Mouse (Mus musculus) cerebellum, adult 2 months (tissue): ENCODE results near the gene Chmp1a.
A peak's percentile ranks its signal among the peaks of the same experiment; 100 is the strongest.

Experiments
- CTCF ChIP-seq: fragments of 200-500 bp; IDR thresholded peaks from 2 replicates; pipeline ENCODE4 v1.5.1; 2011; ENCODE audit warnings: low read depth, mild to moderate bottlenecking, control low read depth, low read length, moderate library complexity, borderline replicate concordance; ENCODE audit not compliant: insufficient read depth
- POLR2A ChIP-seq: fragments of 200-500 bp; IDR thresholded peaks from 2 replicates; pipeline ENCODE4 v1.6.1; 2011; ENCODE audit warnings: low read length, control low read depth, borderline replicate concordance; ENCODE audit not compliant: insufficient read depth

DNA sequence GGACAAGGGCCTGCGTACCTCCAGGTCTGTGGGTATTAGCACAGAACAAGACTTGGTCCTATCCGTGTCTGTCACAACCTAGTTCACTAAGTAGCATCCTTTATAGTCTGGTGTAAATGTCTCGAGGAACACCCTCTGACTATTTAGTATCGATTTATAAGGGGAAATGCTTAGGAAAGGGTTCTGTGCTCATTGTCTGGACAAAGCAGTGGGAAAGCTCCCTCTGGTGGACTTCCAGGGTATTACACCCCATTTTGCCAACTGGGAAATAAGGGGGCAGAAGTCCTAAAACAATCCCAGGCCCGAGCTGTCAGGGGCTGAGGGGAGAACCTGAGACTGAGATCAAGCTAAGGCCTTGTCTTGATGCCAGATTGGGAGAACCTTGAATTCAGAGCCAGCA lies 10.3 kb downstream of the Chmp1a start:
- TF ChIP-seq CTCF, result peak; percentile 76
- no peak for TF ChIP-seq POLR2A
